Mouse (Mus musculus): ENCODE results near the gene Btbd17.

Gene Btbd17

DNA sequence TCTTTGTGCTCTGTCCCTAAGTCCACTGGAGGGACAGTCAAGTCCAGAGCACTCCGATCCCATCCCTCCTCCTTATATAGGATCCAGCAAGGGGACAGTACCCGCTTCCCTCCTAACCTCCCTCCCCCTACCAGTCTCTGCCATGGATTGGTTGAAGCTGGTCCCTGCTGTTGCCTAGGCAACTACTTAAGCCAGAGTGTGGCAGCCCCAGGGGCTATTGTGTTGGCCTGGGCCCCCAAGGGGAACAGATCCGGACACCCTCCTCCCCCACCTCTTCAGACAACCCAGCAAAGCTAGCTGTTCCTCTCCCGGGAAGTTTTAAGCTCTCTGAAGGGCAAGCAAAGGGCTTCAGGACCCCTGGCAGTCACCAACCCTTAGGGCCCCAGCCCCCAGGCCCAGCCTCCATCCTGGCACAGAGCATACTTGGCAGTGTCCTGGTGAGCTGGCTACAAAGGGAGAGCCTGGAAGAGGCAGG lies at the start of gene Btbd17:
Gene Btbd17 (minus strand): TSS at position 98 of the 475 bp plus-strand sequence.
- DNase-seq (ENCODE audit: low spot score): no peak

DNA sequence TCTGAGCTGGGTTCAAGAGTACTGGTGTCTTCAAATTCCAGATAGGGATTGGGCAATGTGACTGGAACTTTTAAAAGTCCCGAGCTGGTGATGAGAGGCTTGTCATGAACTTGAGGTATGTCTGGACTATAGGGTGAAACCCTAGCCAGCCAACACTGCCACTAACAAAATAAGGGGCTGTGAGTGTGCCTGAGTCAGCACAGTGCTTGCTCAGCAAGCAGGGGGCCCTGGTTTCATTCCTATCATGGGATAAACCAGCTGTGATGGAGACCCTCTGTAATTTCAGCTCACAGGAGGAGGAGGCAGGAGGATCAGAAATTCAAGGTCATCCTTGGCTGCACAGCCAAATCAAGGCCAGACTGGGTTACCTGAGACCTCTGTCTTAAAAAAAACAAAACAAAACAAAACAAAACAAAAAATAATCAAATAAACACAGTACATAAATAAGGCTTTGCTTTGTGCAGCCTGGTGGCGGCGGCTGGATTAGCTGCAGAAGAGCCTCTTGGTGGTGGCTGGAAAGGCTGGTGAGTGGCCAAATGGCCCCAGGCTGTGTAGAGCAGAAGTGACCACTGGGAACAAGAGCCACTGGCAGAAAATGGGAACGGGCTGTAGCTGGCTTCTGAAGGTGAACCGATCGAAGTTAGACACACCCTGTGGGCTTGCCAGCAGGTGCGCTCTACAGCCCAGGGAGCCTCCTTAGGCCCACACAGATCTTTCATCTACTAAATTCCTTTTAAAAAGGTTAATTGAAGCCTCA lies 48.9 kb upstream of the Btbd17 start:
- DNase-seq (ENCODE audit: low spot score): no peak

DNA sequence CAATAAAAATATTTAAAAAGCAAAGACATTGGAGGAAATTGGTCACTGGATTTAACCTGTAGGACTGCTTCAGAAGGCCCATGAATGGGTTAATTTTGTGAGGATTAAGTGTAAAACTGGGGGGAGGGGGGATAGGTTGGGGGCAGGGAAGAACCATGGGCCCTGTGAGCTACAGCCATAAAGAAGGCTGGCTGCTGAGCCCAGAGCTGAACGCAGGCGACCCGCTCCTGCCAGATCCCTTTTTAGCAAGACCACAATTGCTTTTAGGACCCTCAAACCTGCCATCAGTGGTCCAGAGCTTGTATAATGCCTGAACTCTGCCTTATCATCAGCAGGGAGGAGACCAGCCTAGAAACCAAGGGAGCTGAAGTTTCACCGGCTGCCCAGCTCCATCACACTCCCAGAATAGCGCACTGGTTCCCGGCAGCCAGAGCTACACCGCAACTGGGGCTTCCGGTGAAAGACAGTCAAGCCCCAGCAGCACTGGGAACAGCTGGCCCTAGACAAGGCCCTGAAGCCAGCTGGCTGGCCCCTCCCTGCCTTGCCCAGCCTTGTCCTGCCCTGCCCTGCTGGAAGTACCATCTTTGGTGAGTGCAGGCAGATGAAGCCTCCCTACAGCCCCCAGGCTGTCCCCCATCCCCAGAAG lies 48.2 kb upstream of the Btbd17 start:
- DNase-seq (ENCODE audit: low spot score): no peak

DNA sequence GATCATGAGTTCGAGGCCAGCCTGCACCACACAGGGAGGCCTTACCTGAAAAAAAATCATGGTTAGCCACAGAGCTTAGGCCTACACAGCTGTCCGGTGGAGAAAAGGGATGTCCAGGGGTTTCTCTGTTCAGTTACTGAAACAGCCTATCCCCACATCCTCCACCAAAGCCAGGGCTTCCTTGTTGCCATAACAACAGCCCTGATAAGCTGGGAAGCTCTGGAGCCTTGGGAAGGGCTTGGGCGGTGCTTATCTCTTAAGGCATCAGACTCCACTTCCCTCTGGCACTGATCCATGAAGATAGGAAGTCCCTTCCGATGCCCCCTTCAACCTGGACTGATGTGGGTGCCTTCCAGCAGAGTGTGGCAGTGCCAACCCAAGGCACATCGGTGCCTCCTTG lies 37.4 kb upstream of the Btbd17 start:
- no peak for DNase-seq (ENCODE audit: low spot score)

DNA sequence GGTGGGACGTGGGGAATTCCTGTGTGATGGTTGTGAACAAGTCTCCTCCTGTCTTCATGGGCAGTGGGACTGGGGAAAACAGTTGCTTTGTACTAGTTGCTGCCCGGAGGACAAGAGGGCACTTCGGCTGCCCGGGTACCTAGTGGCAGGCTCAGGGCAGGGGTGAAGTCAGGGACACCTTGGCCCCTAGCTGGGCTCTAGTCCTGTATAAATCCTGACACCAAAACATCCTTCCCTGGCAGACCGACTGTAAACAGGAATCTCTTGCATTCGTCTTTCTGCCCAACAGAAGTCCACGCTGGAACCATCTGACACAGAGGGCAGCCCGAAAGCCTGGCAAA lies 34.7 kb upstream of the Btbd17 start:
- no peak for DNase-seq (ENCODE audit: low spot score)

DNA sequence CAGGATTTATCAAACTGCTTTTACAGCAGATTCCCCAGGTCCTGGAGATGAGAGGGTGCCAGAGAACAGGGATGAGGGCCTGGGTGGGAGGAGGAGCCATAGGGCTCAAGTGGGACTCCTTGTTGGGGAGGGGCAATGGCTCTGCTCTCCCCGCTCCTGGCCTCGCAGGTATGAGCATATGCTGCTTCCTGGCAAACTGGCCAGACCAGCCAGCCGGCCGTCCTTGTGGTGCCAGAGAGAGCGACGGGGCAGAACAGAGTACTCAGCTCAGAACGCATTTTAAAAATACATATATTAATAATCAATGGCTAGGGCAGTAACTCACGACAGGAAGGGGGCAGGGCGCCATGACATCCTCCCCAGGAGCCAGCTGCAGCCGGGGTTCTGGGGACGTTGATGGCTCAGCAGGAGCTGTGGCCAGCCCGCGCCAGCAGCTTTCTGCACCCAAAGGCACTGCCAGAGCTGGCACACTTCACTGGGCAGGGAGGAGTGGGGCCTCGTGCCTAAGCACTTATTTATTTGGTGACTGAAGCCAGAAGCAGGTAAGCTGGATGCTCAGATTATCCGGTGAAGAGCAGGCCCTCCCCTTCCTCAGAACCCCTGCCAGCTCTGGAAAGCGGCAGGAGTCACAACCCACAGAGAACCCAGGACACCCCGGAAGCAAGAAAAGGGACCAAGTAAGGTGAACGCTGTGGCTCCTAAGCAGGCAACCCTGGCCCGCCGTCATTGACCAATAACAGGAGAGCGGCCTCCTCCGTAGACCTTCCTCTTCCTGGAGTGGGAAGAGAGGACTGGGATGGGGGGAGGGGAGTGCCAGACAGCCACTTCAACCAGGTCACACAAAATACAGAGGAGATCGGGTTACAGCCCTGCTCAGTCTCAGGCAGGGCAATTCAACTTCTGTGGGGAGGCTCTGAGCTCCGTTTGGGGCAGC lies 34.0 kb upstream of the Btbd17 start:
- no peak for DNase-seq (ENCODE audit: low spot score)

DNA sequence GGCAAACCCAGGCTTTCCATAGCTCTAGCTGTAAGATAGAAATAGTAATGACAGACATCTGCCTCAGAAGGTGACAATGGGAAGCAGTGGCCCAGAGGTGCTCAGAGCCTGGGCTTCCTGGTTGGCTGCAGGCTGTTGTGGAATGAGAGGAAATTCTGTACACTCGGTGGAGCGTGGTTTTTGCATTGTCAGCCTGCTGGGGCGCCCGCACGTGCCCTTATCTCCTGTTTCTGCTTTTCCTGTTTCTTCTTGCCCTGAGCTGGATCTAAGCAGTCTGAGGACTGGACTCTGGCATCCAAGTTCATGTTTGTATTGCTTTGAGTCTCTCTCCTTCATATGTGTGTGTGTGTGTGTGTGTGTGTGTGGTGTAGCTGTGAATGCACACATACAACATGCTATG lies 30.9 kb upstream of the Btbd17 start:
- no peak for DNase-seq (ENCODE audit: low spot score)

DNA sequence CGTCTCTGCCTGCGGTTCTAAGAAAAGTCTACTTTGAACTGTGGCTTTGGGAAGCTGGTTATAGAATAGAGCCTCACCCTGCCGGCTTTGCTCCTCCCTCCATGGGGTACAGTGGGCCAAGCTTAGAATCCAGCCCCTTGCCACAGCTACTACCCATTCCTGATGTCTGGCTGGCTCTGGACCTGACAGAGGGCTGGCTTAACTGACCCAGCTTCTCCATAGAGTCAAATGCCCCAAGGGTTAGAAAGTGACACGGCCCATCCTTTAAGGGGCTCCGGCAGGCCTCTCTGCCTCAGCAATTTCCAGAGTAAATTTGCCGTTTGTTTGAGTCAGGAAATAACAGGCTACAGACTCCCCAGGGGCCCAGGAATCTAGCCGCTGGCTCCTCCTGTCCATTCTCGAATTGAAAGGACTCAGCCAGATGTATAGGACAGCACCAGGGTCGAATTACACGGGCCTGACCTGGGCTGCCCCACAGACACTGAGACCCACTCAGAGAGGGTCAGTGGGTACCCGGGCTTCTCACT lies 27.5 kb upstream of the Btbd17 start:
- DNase-seq (ENCODE audit: low spot score): no peak

DNA sequence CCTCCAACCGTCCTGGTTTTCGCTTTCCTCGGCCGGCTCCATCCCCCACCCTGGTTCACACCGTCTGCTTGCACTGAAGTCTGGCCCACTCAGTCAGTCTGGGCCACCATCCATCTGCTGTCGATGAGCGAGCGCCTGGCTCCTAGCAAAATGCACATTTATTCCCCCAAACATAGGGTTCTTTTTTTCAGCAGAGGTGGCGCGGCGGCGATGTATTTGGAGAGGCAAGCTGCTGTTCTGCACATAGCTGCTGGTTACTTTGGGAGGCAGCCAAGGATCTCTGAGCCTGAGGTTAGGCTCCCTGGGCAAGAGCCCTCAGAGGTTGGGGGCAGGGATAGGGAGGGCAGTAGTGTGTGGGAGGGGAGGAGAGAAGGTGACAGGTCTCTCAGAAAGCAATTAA lies 27.0 kb upstream of the Btbd17 start:
- DNase-seq (ENCODE audit: low spot score): no peak

DNA sequence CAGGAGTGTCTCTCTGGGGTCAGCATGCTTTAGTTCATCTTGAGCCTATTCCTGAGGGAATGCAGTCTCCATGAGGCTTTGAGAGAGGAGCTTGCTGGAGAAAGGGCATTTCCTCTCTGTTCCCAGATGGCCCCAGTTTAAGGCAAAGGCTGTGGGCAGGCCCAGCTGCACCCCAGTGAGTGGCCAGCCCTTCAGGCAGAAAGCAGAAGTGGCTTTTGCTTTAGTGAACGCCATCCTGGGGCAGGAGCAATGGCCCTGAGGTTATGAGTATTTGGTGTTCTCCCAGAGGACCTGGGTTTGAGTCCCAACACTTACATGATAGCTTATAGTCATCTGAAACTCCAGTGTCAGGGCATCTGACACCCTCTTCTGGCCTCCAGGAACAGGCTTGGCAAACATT lies 25.6 kb upstream of the Btbd17 start:
- DNase-seq (ENCODE audit: low spot score): no peak

DNA sequence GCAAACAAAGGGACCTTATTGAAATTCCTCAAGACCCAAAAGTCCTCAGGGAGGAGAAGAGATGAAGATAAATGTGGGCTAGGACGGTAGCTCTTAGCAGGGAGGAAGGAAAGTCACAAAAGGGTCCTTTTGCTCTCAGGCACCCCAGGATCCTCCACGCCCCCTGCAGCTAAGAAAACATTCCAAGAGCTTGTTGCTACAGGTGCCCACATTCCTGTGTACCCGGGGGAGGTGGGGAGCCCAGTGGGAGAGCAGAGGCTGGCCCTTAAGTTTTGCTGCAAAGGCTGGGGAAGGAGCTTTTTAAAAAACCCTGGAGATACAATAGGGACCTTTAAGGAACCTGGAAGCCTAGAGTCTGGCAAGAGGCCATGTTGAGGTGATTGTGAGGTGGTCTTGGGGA lies 24.7 kb upstream of the Btbd17 start:
- DNase-seq (ENCODE audit: low spot score): no peak

DNA sequence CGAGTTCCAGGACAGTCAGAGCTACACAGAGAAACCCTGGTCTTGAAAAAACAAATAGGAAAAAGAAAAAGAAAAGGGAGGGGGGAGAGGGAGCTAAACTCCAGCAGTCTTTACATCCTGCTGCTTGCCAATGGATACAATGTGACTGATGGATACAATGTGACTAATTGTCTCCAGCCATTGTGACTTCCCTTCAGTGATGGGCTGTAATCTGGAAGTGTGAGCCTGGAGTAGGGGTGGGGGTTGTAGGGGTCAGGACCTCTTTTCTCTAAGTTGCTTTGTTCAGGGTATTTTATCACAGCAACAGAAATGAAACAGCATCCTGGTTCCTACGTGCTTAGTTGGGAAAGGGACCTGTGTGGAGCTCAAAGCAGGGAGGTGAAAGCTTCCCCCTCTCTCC lies 23.4 kb upstream of the Btbd17 start:
- no peak for DNase-seq (ENCODE audit: low spot score)

DNA sequence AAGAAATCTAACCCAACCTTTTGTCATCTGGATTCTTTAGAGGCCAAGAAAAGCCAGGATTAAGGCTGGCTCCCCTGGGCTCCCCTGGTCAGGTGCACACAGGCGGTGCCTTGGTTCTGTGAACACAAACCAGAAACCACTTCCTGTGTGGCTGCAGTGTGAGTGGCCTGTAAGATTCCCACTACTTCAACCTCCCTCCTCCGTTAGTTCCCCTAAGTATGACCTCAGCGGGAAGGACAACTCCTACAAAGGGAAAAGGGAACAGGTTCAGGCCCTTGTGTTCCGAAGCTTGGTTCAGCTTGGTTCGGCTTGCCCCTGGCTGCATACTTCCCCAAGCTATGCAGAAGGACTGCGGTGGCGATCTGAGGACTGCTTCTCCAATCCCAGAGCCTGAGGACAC lies 22.4 kb upstream of the Btbd17 start:
- no peak for DNase-seq (ENCODE audit: low spot score)

DNA sequence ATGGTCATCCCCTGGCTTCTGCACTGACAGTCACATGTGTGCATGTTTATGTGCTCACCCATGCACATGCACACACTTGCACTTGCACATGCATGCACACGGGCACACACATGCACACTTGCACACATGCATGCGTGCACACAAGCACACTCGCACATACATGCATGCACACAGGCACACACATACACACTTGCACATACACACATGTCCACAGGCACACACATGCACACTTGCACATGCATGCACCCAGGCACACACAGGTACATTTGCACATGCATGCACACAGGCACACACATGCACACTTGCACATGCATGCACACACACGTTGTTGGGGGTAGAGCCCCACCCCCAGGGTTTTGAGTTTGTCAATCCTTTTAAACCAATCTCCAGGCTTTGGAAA lies 21.2 kb upstream of the Btbd17 start:
- no peak for DNase-seq (ENCODE audit: low spot score)

DNA sequence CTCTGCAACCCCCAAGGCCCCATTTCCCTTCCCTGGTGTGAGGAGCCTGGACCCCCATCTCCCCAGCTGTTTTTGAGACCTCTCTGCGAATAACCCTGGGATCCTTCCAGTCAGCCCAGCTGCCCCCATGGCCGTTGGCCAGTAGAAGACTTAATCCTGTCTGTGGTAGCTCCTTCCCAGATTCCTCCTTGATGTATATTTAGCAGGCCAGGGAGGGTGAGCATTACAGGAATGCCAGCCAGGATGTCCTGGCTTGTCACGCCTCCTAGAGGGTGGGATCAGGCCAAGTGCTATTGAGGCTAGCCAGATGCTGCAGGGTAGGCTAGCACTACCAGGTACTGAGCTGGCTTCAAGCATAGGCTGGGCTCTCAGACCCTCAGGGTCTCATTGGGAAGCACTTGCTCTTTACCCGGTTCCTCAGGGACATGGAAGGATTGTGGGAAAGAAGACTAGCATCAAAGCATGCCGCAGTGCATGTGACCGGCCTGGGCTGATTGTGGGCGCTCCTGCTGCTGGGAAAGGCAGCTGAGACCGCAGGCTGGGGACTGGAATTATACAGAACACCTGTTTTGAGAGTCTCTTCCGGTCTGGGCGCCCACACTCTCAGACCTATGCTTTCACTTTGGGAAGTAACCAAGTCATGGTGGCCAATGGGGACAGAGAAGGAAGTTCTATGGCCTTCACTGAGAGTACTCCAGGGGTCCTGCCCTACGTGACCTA lies 19.3 kb upstream of the Btbd17 start:
- no peak for DNase-seq (ENCODE audit: low spot score)

DNA sequence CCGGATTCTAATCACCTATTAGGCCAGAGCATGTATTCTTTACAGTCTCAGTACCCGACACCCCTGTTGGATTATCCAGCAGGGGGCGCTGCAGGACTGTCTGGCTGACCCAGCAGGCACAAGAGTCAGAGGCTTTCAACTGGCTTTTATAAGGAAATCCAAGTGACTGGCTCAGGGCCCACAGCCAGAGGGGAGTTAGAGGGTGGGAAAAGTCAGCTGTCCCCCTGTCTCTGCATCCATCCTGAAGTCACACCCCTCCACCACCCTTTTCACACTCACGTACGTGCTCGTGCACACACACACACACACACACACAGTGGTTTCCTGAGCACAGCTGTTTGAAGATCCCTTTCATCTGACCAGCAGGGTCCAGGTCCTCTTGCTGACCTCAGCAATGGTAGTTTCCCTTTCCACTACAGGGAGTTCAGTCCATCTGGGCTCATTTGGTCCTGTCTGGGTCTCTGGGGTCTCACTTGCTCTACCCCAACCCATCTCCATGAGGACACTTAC lies 17.0 kb upstream of the Btbd17 start:
- peak; percentile 71 for DNase-seq (ENCODE audit: low spot score)

DNA sequence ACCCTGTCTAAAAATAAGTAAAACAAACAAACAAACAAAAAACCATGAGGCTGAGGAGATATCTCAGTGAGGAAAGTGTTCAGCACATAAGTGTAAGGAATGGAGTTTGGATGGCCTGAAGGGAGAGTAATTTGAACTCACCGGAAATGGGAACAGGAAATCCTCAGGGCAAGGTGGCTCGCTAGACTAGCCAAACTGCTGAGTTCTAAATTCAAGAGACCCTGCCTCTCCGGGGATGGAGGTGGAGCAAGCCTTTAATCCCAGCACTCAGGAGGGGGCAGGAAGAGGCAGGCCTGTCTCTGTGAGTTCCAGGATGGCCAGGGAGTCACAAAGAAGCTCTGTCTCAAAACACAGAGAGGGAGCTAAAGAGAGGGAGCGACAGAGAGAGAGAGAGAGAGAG lies 14.6 kb upstream of the Btbd17 start:
- DNase-seq (ENCODE audit: low spot score): no peak

DNA sequence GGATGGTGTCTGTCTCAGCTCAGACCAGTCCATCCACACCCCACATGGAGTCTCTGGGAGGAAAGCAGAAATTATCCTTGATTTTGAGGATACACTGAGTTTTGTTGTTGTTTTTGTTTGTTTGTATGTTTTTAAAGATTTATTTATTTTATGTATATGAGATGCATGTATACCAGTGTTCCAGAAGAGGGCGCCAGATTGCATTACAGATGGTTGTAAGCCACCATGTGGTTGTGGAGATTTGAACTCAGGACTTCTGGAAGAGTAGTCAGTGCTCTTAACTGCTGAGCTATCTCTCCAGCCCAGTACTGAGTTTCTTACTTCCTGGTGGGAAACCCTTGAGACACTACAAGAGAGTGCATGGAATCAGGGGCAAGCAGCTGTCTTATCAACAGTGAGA lies 13.6 kb upstream of the Btbd17 start:
- DNase-seq (ENCODE audit: low spot score): no peak

DNA sequence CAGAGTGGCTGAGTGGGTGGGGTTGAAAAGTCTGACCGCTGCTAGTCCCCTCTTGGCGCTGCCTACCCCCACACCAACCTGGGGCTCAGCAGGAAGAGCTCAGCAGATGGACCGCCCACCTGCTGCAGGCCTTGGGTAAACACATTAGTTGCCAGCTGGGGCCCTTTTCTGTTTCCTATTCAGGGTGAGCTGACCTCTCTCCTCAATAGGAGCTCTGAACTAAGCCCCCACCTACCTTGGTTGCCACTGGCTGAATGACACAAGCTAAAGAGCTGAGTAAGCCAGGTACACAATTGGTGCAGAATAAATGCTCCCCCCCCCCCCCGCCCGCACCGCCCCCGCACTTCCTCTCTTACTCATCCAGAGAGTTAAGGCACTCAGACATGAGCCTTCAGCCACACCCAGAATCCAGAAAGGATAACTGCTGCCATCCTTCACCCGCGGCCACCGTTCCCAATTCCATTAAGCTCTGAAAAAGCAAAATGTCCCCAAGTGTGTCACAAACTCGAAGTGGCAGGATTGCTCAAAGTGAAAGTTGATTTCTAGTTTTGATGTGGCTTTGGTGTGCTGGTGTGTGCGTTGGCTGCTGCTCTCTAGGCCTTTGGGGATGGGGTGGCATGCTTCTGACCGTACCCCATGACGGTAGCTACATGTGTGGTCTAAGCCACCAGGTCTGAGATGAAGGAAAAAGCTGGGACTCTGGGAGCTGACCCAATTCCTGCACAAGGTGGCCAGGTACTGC lies 12.1 kb upstream of the Btbd17 start:
- DNase-seq (ENCODE audit: low spot score): no peak

DNA sequence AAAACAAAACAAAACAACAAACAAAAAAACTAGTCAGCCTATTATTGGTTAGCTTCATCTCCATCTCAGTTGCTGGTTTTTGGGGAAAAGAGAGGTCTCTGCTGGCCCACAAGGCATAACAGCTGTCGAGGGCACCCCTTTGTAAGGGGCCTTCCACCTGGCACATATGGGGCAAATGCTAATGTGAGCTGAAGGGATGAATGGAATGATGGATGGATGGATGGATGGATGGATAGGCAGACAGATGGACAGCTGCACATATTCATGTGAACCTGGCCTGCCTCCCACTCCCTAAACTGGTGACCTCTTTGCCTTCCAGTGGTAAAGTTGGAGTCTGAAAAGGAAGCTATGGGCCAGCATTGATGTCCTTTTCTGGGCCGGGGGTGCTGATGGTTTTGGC lies 11.3 kb upstream of the Btbd17 start:
- no peak for DNase-seq (ENCODE audit: low spot score)

DNA sequence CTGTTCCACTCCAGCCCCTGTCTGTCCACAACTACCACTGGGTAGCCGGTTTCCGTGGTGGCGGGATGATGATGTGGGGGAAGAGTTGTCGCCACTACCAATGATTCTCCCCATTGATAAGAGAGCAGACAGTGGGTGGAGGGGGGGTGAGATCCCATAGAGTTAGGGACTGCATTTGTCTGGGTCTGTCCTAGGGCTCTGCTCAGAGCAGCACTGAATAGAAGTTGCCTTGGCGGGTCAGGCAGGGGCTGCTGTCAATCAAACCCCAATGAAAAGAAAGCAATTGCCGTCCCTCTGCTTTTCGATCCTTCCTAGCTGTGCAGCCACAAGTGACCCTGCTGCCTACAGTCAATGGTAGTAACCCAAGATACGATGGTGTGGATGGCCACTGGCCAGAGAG lies 8.2 kb upstream of the Btbd17 start:
- DNase-seq (ENCODE audit: low spot score): no peak

Measured in c-Kit-positive CD71-positive TER-119-positive erythroid progenitor cells, embryonic 14.5 days (primary cell).